Mouse (Mus musculus) R1 (cell line): Measurements from ENCODE around the gene Hoxa9.

ENCODE experiments used
- DNase-seq: peaks from one replicate; pipeline ENCODE4 v3.0.0-alpha.2; 2018; ENCODE audit warnings: low read depth, low spot score

Hoxa9 gene

DNA sequence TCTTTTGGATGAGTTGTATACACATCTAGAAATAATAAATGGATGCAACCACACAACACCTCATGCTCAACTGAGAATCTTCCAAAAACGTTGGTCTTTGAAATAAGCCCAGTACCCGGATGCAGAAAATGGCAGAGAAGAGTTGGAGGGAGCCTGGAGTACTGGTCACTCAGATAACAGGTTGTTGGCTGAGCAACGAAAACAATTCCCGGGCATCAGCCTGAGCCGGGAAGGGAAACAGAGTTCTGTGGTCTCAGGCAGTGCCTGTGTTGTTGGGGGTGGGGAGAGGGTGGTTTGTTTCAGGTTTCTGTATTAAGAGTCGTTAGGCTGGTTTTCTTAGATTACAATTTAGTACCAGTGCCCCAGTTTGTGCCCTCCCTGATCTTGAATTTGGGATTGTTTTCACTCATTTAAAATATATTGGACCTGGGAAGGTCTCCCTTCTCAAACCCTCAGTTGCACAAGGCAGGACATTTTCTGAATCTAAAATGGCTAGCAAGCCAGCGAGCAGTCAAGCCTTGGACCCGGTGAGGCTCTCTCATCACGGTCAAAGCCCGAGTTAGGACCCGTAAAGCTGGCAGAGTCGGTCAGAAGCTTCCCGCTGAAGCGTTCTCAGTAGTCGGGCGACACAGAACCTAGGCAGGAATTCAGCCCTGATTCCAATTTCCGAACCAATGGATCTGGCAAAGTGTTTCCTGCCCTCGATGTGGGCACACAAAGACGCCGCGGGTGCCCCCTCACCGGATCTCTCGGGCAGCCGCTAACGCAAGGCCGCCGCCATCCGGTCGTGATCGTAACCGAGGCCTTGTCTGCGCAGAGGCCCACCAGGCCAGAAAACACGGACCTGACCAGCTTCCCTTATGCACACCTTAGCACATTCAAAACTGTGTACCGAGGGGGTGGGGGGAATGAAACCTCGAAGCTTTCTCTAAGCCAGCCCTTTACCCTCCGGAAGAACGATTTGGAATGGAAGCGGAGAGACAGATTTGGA lies 2.1 kb downstream of the Hoxa9 start:
- DNase-seq = peak; percentile 35

DNA sequence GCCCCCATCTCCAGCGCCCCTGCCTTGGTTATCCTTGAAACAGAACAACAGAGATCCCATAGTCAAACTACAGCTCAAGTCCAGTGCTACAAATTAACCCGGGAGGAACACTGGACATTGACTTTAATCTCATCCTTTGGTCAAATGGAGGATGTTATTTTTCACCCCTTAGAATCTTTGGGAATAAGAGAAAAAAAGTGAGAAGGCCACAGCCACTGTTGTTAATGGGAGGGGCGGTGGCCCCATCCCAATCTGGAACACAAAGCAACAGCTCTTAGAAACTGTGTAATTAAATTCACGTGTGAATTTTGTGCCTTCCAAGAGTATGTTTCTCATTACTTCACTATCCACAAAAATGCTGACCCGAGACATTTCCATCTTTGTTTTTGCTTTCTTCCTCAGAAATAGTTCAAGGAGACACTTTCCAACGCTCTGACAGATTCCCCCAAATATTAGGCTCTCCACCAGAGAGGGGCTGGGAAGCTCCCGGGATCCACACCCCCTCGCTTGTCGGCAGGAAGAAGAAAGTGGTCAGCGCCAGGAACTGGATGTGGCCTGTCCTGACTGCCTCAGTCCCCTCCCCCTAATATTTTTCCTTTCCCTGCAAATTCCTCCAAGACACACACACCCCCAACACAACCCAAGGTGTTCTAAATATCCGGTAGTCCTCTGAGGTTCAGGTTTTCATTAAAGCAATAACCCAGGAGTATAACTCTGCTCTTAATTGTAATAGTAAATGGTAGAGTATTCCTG lies 3.2 kb downstream of the Hoxa9 start:
- DNase-seq = no peak

DNA sequence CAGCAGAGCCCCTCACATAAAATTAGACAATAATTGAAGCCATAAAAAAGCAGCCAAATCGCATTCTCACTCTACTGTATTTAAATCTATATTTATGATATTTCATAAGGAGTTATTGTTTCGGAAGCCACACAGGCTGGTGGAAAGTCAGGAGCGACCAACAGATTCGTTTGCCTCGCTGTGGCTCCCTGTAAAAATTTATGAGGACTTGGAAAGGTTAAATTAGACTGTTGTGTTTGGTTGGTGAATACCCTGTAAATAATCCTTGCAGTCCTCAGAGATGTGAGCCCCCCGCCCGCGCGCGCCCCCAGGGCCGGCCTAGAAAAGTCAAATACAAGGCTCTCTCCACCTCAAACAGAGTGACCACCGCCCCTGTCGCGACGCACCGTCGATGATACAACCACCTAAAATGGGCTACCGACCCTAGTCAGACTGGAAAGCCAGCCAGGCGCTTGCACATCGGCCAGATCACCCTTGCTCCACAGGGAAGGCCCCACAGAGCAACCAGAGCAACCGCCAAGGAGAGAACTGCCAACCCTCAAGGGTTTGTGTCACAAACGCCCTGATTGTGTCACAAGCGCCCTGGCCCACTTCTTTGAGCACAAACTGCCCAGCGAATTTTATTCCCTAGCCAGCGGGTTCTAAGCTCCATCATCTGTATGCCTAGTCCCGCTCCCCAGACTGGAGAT lies 4.2 kb downstream of the Hoxa9 start:
- DNase-seq = peak; percentile 27

DNA sequence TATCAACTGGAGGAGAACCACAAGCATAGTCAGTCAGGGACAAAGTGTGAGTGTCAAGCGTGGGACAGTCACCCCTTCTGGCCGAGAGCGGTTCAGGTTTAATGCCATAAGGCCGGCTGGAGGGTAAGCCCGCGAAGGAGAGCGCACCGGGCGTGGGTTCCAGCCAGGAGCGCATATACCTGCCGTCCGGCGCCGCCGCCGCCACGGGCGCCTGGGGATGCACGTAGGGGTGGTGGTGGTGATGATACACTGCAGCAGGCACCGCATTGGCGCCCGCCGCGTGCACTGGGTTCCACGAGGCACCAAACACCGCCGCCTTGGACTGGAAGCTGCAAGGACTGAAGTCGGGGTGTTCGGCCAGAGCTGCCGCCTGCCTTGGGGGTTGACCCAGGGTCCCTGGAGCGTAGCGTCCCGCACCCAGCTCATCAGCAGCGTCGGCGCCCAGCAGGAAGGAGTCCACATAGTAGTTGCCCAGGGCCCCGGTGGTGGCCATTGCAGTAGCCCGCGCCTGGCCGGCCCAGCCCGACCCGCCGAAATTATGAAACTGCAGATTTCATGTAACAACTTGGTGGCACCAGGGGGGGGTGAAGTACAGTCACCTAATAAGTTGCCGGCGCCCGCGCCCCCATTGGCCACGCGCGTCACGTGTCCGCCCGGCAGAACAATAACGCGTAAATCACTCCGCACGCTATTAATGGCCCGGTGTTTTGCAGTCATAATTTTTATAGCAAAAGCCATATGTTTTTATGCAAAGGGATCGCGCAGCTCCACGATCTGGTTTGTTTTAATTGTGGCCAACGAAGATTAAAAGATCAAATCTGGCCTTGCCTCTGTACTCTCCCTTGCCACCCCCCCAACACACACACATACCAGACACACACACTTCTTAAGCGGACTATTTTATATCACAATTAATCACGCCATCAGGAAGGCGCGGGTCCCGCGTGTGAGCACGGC lies 5.0 kb downstream of the Hoxa9 start:
- DNase-seq = peak; percentile 59

DNA sequence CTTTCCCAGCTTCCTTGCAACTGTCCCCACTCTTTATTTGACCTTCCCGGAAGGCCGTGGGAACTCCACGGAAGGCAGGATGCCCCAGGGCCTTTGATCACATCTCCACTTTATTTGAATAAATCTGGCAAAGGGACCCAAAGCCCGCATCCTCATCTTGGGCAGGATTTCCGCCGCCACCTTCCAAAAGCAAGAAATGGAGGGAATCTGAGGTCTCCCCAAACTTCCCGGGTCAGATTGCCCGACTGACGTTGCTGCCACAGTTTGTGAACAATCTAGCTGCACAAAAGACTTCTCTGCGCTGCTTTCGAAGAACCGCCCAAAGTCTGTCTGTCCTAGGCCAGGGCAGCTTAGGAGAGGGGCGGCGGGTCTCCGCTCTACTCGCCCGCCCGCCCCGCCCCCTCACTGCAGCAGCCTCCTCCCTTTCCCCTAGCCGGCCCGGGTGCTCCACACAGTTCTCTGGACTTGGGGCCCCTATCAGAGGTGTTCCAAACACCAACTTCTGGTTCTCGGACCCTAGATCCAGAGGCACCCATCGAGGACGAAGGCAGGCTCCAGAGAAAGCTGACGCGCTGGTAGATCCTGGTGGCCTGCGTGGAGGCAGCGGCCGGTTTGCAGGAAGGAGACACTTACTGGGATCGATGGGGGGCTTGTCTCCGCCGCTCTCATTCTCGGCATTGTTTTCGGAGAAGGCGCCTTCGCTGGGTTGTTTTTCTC lies 5.8 kb downstream of the Hoxa9 start:
- peak; percentile 71 for DNase-seq

DNA sequence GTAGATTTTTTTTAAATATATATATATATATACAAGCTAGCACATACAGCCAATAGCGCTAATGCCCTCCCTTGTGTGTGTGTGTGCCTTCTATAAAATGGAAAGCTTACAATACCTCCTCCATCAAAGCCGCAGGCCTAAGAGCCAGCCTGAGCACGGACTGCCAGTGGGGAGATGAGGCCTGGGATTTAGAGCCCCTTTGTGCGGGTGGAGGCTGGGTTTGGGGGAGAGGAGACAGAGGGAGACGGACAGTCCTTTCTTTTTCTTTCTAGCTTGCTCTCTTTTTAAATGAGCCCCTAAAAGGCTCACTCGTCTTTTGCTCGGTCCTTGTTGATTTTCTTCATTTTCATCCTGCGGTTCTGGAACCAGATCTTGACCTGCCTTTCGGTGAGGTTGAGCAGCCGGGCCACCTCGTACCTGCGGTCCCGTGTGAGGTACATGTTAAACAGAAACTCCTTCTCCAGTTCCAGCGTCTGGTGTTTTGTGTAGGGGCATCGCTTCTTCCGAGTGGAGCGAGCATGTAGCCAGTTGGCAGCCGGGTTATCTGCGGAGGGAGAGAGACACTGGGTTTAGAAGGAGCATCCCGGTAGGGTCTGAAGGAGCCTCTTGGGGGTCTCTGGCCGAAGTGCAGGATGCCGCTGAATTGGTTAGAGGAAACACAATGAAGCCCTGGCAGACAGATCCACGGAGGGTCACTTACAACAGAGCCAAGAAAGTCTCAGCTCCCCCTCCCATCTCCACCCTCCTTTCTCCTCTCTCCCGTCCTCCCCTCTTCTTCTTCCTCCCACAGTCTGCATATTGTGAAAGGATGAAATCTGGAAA lies 6.7 kb downstream of the Hoxa9 start:
- peak; percentile 30 for DNase-seq

DNA sequence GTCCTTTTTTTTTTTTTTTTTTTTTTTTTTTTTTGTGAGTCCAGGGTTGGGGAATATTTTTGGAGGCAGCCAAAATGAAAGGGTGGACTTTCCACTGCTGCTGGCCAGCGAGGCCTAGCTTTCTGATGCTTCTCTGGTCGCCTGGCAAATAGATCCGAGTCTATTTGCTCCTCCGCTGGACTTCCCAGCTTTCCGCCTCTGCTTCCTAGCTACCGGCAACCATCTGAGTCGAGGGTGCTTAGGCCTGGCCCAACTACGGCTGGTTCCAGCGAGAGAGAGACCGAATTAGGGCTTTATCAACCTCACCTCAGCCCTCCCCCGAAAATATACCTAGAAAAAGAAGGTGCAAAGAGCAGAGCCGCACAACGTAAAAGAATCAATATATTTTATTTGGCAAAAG lies 8.2 kb downstream of the Hoxa9 start:
- no peak for DNase-seq

DNA sequence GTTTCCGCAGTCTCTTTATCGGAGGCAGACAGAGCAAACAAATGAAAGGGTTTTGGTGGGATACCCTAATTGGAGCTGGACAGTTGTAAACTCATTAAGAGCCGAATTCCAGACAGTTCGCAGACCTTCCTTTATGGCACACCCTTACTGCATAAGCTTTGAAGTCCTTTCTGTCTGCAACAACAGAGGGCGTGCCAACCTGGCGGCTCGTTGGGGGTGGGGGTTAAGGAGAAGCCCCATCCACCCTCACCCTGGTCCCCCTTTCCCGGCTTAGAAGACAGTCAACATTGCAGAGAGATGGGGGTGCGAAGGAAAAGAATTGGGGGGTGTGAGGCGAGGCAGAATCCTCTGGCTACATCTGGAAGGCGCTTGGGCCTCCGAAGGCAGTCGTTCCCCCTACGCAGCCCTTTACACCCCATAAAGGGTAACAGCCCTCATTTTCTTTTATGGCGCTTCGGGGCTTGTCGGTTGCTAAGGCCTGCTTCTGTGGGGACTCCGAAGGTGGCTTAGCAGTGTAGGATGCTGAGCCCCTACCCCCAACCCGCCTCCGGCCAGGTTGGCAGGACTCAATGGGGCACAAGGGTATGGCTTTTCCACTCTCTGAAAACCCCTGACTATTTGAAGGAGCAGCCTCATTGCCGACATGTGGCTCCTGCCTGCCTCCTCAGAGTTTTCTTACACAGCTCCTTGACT lies 8.8 kb downstream of the Hoxa9 start:
- peak; percentile 23 for DNase-seq

DNA sequence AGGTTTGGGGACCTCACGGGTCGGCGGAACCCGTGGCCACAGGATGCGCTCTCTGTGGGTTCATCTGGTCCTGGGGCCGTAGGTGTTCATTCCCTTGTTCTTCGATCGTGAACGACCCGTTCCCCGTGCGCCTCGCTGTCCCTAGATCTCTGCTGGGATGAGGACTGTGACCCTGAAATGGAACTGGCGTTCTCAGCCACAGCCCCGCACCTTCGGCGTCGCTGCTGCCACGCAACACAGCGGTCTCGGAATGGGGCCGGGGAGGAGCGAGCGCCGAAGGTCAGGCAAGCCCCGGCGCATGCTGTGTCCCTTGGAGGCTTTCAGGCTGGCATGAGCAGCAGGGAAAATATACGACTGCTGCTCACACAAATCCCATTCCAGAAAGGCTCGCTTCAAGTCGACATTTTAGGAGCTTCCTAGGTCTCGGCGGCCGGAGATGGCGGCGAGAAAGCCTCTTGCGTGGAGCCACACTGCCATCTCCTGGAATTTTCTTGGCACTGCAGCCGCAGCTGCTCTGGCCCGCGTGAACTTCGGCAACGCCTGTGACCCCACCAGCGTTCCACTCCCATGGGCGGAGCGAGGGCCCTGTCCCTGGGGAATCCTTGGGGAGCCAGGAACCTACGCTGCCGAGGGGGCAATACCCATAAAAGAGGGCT lies 9.4 kb downstream of the Hoxa9 start, which contains the start of gene Hoxa7:
Gene Hoxa7, minus strand, starts transcription at position 518 of the 656 bp plus-strand sequence.
- DNase-seq = peak; percentile 88

DNA sequence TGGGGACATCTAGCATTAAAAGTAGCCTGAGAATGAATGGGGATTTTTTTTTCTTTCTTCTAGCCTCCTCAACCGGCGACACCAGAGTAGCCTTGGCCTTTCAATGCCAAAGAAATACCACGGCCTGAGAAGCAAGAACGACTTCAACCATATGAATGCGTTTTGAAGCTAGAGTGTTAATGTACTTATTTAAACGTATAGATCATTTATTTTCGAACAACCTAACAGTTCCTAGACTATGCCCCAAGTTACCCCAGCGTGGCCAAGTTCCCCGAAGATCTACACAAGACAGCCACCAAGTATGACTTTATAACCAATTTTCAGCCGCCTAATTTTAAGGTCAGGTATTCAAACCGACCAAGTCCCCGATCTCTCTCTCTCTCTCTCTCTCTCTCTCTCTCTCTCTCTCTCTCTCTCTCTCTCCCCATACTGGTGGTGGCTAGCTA lies 10.0 kb downstream of the Hoxa9 start:
- no peak for DNase-seq

DNA sequence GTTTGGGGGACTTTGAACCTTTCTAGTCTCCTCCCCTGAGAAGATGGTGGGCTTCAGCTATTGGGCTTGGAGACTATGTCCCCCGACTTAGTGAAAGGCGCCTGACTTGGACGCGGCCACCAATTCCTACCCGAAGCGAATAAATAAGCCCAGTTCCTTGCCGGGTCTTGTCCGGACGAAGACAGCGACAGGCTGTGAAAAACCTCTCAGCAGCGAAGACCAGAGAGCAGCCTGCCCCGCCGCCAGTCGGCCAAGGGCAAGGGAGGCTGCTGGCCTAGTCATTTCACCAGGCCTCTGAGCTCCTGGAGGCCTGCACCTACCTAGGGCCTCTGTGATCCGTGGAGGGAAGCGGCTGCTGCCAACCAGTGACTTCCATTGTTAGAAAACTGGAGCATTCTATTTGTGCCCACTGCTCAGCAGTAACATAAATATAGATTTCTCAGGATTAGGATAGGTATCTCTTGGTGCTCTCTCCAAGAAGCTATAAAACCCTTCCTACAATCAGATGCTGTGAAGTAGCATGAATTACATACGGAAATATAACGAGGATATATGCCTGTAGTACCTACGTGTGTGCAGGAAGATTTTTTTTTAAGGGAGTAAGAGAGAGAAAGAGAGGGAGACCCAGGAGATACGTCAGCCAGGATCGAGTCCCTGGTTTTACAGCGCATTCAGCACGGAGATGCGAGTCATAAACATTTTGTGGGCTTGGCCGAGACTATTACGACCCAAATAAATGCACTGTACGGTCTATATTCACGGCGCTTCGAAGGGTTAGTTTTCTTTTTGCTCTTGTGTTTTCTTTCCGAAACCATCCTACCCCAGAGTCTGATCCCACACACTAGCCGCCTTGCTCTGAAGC lies 10.7 kb downstream of the Hoxa9 start:
- DNase-seq = no peak

DNA sequence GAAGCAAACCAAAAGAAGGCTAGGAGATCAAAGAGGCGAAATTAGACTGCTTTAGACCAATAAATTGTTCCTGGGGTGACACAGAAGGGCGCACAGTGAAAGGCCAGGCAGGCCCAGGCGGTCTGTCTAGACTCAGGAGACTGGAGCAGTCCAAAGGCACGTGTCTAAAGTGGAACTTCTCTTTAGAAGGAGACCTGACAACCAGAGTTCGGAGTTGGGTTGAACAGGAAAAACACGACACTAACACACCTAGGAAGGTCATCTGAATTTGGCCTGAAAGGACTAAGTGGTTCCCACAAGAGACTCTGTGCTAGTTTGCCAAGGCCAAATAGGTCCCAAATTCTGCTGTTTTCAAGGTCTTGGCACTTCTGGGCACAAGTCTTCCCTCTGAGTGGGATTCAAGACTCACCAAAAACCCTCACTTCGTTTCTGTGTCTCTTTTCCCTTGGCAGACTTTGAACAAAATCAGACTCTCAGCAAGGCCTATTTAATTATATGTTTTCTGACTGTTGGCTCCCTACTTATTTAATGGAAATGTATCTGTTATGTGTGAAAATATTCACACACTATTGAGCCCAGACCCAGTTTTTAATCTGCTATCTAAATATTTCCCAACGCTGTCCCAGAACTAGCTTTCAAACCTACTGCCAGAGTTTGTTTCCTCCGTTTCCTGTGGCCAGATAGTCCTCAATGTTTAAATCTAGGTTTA lies 11.5 kb downstream of the Hoxa9 start:
- DNase-seq = no peak

DNA sequence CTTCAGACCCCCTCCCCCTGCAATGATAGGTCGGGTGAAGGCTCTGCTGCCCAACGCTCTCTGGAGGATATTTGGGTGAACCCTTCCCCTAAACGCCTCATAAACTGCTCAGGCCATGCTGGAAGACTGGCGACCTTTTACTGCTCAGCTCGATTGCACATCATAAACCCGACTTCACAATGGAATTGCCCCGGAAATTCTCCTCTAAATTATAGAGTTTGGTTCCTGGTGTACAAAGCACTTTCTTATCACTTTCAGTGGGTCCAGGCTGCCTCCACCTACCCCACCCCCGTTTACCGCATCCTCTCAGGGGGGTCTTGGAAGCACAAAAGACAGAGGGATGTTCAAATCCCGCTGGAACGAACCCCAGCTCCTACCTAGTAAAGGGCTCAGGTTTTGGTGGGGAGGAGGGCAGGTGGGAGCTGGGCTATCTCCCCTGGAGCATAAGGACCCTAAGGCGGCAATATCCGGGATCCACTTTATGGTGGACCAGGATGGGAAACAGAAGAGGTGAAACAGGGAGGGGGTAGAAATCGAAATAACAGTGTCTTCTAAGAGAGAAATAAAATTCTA lies 12.2 kb downstream of the Hoxa9 start:
- no peak for DNase-seq

DNA sequence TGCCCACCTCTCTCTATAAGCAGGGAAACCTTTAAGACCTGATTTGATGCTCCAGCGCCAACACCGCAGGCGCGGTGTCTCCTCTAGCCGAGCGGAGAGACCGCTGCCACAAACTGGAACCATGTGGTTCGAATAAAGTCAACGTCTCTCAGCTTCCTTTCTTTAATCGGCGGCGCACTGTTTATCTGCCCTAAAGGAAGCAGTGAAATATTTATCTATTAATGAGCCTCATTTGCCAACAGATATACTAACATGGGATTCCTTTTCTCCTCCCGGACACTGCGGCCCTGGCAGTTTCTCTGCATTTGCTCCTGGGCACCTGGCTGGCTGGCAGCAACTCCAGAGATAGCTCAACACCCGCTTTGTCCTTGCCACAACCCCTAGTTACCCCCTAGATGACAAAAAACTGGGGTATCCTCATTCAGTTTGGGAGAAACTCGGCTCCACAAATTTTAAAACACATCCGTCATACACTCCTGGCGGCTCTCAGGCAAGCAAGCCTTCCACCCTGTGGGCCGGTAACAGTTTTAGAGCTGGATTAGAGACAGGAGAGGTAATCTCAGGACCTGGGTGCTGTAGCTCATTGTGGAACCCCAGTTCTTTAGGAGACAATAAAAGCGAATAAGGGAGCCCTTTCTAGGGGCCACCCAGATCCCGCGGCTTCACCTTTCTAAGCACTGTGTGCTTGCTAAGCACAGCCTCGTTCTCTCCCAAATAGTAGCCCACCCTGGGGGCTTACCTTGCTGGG lies 12.8 kb downstream of the Hoxa9 start:
- peak; percentile 53 for DNase-seq

DNA sequence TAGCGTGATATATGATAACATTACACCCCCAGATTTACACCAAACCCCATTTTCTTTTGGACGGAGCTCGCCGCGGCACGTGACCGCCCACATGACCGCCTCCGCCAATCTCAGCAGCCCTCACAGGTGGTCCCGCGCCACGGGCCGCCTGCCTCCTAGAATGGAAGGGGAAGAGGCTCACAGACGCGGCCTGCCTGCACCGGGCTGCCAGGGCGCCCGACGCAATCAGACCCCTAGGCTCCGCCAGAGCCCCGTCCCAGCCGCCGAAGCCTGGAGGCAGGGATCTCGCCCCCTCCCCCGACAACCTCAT lies 13.5 kb downstream of the Hoxa9 start:
- DNase-seq = peak; percentile 81
